25 mouse cellular contexts compared by ENCODE assay signal in the genomic region with DNA sequence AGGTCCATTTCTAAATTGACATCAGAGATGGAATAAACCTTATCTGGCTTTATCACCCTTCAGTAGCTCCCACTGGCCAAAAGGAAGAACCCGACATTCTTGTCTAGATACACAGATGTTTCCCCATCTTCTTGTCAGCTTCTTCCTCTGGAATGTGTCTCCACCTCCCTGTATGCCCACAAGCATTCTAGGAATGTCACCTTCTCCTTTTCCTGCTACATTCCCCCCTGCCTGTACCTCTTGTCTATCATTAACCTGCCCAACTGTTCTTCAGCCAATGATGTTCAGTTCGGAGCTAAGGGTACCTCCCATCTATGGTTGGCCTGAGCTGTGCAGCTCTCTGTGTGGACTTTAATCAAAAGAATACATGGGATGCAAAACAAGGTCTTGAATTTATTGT.
DNase-seq lines count a peak whose midpoint lies in the region; ATAC-seq and TF ChIP-seq lines count a peak whose summit lies in the region.
"Had no signal": no experiment of that assay in that cellular context is flagged by ENCODE, and none has a peak within 500 bp of the region (broad histone marks: within the 10 kb centered on the region; RNA-seq: fewer than 3 reads in every experiment).

No protein-coding gene starts in this region.

- no peak for TF ChIP-seq EP300 in lung, postnatal 0 days (IDR thresholded peaks at IDR 0.05)

- H3K9me3 ChIP-seq in lung, postnatal 0 days (ENCODE audit: low read length): no peaks in the 10 kb centered on the region
- H3K9me3 ChIP-seq: embryonic facial prominence, embryonic 12.5 days; neural tube, embryonic 15.5 days; stomach, embryonic 15.5 days had no signal

- POLR2A ChIA-PET in Patski (lab: Charles Lee): interaction anchor here (0.5 kb wide), 1 partner anchor 173 kb away, joined by 5 read pairs; no protein-coding TSS in a partner anchor

- H3K27me3 ChIP-seq in lung, postnatal 0 days (replicated peaks; ENCODE audit: insufficient read depth, low read length): no peaks in the 10 kb centered on the region
- no peaks in the 10 kb centered on the region for H3K27me3 ChIP-seq in Patski
- H3K27me3 ChIP-seq: embryonic facial prominence, embryonic 12.5 days; neural tube, embryonic 15.5 days; stomach, embryonic 15.5 days had no signal

- H3K36me3 ChIP-seq in lung, postnatal 0 days (ENCODE audit: insufficient read depth, low read length): no peaks in the 10 kb centered on the region
- H3K36me3 ChIP-seq: embryonic facial prominence, embryonic 12.5 days; neural tube, embryonic 15.5 days; stomach, embryonic 15.5 days had no signal

- peak; percentile 25 to 53 for DNase-seq in kidney, adult 8-10 months
- DNase-seq in kidney, postnatal 14 days: no peak
- no peak for DNase-seq in lung, postnatal 0 days (ENCODE audit: low spot score)
- no peak for DNase-seq in lung, adult 2 months
- DNase-seq in Patski (ENCODE audit: low read depth, low spot score): peak; percentile 51
- DNase-seq in yolk sac, embryonic 10.5 days (ENCODE audit: low spot score): peak; percentile 72
- no peak for DNase-seq in cerebellum, postnatal 36 days
- DNase-seq: adrenal gland, adult 8-10 months; cerebellum, adult 11-12 months; cerebellum, postnatal 14 days; forebrain, postnatal 0 days; gastrocnemius, postnatal 36 days; layer of hippocampus, postnatal 36 days; liver, postnatal 0 days; right cerebral cortex, adult 18-20 months; right cerebral cortex, postnatal 4 days; thymus, postnatal 4 days had no signal

- TF ChIP-seq CTCF in lung, postnatal 0 days (IDR thresholded peaks at IDR 0.05): no peak
- no peak for TF ChIP-seq CTCF in lung, adult 2 months (IDR thresholded peaks at IDR 0.05; ENCODE audit: insufficient read depth, low read length)
- no peak for TF ChIP-seq CTCF in Patski (IDR thresholded peaks at IDR 0.05)

- CTCF ChIA-PET in Patski (lab: Charles Lee): interaction anchor here (0.6 to 1.4 kb wide), 3 partner anchors 15 to 17 kb away, joined by 3 to 6 read pairs (median 3); no protein-coding TSS in a partner anchor

- H3K4me3 ChIP-seq in lung, postnatal 0 days (ENCODE audit: low read depth, low read length): no peak overlapping the region
- no peak overlapping the region for H3K4me3 ChIP-seq in lung, adult 2 months (replicated peaks; ENCODE audit: extremely low read depth, low read depth, low read length)
- H3K4me3 ChIP-seq: embryonic facial prominence, embryonic 12.5 days; neural tube, embryonic 15.5 days; stomach, embryonic 15.5 days had no signal

- in situ Hi-C loops in Patski (cut with MboI; ENCODE audit: low pct_unique_long_range_greater_than_20kb): no loop called here

- 21% methylated on average over 2 of the region's 2 CpGs for WGBS in lung, postnatal 0 days
- WGBS in lung, adult 2 months: 42% methylated on average over 2 of the region's 2 CpGs

- no peak overlapping the region for H3K27ac ChIP-seq in lung, postnatal 0 days (ENCODE audit: low read length)
- H3K27ac ChIP-seq: embryonic facial prominence, embryonic 12.5 days; hindbrain, postnatal 0 days; macrophage; neural tube, embryonic 15.5 days; stomach, embryonic 15.5 days had no signal

- H3K4me1 ChIP-seq in lung, postnatal 0 days (ENCODE audit: insufficient read depth, low read depth, low read length): no peaks in the 10 kb centered on the region
- H3K4me1 ChIP-seq in lung, adult 2 months (ENCODE audit: control insufficient read depth, insufficient read depth, low read length): no peaks in the 10 kb centered on the region; the same call in none of the 2 replicates
- H3K4me1 ChIP-seq: embryonic facial prominence, embryonic 12.5 days; stomach, embryonic 15.5 days had no signal

- no peak overlapping the region for H3K4me2 ChIP-seq in lung, postnatal 0 days (replicated peaks; ENCODE audit: low read depth, low read length)
- H3K4me2 ChIP-seq: embryonic facial prominence, embryonic 12.5 days; midbrain, embryonic 11.5 days; neural tube, embryonic 15.5 days; stomach, embryonic 15.5 days had no signal

- TF ChIP-seq POLR2A in lung, adult 2 months (IDR thresholded peaks at IDR 0.05; ENCODE audit: borderline replicate concordance, extremely low read depth, low read depth, low read length): no peak

- no peak overlapping the region for H3K9ac ChIP-seq in lung, postnatal 0 days (replicated peaks; ENCODE audit: low read depth)
- H3K9ac ChIP-seq: embryonic facial prominence, embryonic 12.5 days; forebrain, postnatal 0 days; liver, postnatal 0 days; neural tube, embryonic 15.5 days; stomach, embryonic 15.5 days had no signal

- ATAC-seq in lung, postnatal 0 days: peak; percentile 57; the same call in 1 of the 2 replicates
- ATAC-seq in Patski: peak; percentile 96
- ATAC-seq: activated CD4-positive, CD25-positive, alpha-beta regulatory T cell, adult 4 months; forebrain, postnatal 0 days; hindbrain, postnatal 0 days; intestine, embryonic 16.5 days; liver, postnatal 0 days had no signal

Comparison
In these comparisons a context has a peak if more than half of its experiments do, and no peak if none do; other contexts are left out.
1. DNase-seq: peak in kidney, adult 8-10 months (2 of 2), Patski (single experiment) and yolk sac, embryonic 10.5 days (single experiment); none in kidney, postnatal 14 days (single experiment), lung, postnatal 0 days (single experiment), lung, adult 2 months (single experiment) and cerebellum, postnatal 36 days (0 of 2).